Comparison of ENCODE assay signal across 13 mouse cellular contexts in the genomic region with DNA sequence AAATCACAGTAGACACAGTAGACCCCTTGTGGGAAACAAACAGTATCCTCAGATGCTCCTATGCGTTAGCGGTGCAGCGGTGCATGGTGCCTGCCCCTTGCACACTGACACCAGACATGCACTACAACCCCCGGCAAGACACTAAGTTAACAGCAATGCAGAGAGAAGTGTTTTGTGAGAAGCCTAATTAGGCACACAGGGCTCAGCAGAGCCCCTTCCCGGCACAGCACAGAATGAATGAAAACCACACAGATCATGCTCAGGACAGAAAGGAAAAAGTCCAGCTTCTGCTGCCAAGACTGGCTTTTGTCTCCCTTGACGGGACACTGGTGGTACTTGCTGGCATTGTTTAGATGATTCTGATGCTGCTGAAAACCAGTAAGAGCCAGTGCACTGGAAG.
A peak's percentile ranks its signal among the peaks of the same experiment; 100 is the strongest.
DNase-seq lines count a peak whose midpoint lies in the region; ATAC-seq lines count a peak whose summit lies in the region.
"Had no signal": no experiment of that assay in that cellular context is flagged by ENCODE, and none has a peak within 500 bp of the region (broad histone marks: within the 10 kb centered on the region; RNA-seq: fewer than 3 reads in every experiment).

No protein-coding gene starts in this region.

- no peaks in the 10 kb centered on the region for H3K9me3 ChIP-seq in midbrain, embryonic 12.5 days
- H3K9me3 ChIP-seq in midbrain, embryonic 10.5 days (replicated peaks): no peaks in the 10 kb centered on the region
- no peaks in the 10 kb centered on the region for H3K9me3 ChIP-seq in forebrain, embryonic 13.5 days (replicated peaks)
- no peaks in the 10 kb centered on the region for H3K9me3 ChIP-seq in hindbrain, embryonic 15.5 days

- H3K4me1 ChIP-seq in midbrain, embryonic 12.5 days: peaks cover 15% of the 10 kb centered on the region; the same call in 1 of the 2 replicates
- no peaks in the 10 kb centered on the region for H3K4me1 ChIP-seq in midbrain, embryonic 10.5 days
- H3K4me1 ChIP-seq in forebrain, embryonic 13.5 days: peaks cover 29% of the 10 kb centered on the region
- H3K4me1 ChIP-seq in hindbrain, embryonic 15.5 days (replicated peaks): no peaks in the 10 kb centered on the region

- H3K27ac ChIP-seq in midbrain, embryonic 12.5 days (replicated peaks): 0 out of 2 replicates have a peak overlapping the region, but pooled peaks have one; percentile 15
- H3K27ac ChIP-seq in midbrain, embryonic 10.5 days (replicated peaks): no peak overlapping the region
- peak overlapping the region; percentile 51 for H3K27ac ChIP-seq in forebrain, embryonic 13.5 days
- no peak overlapping the region for H3K27ac ChIP-seq in hindbrain, embryonic 15.5 days (replicated peaks)
- H3K27ac ChIP-seq: left cerebral cortex, adult 2 months had no signal

- ATAC-seq in midbrain, embryonic 12.5 days (ENCODE audit: low FRiP score, low read depth): no peak
- ATAC-seq in forebrain, embryonic 13.5 days: peak; percentile 32; the same call in 1 of the 2 replicates
- ATAC-seq in hindbrain, embryonic 15.5 days (ENCODE audit: low FRiP score, low read depth): peak; percentile 74; the same call in 1 of the 2 replicates

- no peak for DNase-seq in midbrain, embryonic 10.5 days (ENCODE audit: low spot score)
- peak; percentile 23 for DNase-seq in retina, embryonic 14.5 days (ENCODE audit: low spot score)
- DNase-seq in kidney, postnatal 25 days: no peak
- no peak for DNase-seq in cerebellum, adult 11 months
- DNase-seq: heart, postnatal 36 days; kidney, adult 18-20 months; lung, adult 2 months; right cerebral cortex, adult 18-20 months; thymus, adult 18-20 months had no signal

- no peak overlapping the region for H3K9ac ChIP-seq in midbrain, embryonic 12.5 days (replicated peaks)
- no peak overlapping the region for H3K9ac ChIP-seq in forebrain, embryonic 13.5 days
- H3K9ac ChIP-seq in hindbrain, embryonic 15.5 days: no peak overlapping the region

- H3K36me3 ChIP-seq in midbrain, embryonic 12.5 days: peaks cover 12% of the 10 kb centered on the region
- H3K36me3 ChIP-seq in midbrain, embryonic 10.5 days: peaks cover 26% of the 10 kb centered on the region
- peaks cover 35% of the 10 kb centered on the region for H3K36me3 ChIP-seq in forebrain, embryonic 13.5 days (ENCODE audit: poor library complexity, severe bottlenecking)
- peaks cover 30% of the 10 kb centered on the region for H3K36me3 ChIP-seq in hindbrain, embryonic 15.5 days

- WGBS in midbrain, embryonic 12.5 days: 65% methylated on average over 6 of the region's 6 CpGs
- WGBS in midbrain, embryonic 10.5 days: 75% methylated on average over 6 of the region's 6 CpGs
- WGBS in forebrain, embryonic 13.5 days: 32% methylated on average over 6 of the region's 6 CpGs
- WGBS in hindbrain, embryonic 15.5 days: 50% methylated on average over 6 of the region's 6 CpGs

- no peak overlapping the region for H3K4me3 ChIP-seq in midbrain, embryonic 12.5 days
- H3K4me3 ChIP-seq in midbrain, embryonic 10.5 days: no peak overlapping the region
- no peak overlapping the region for H3K4me3 ChIP-seq in forebrain, embryonic 13.5 days
- no peak overlapping the region for H3K4me3 ChIP-seq in hindbrain, embryonic 15.5 days
- H3K4me3 ChIP-seq: left cerebral cortex, adult 2 months had no signal

- H3K27me3 ChIP-seq in midbrain, embryonic 12.5 days: no peaks in the 10 kb centered on the region
- no peaks in the 10 kb centered on the region for H3K27me3 ChIP-seq in midbrain, embryonic 10.5 days (ENCODE audit: low read depth, poor library complexity, severe bottlenecking)
- no peaks in the 10 kb centered on the region for H3K27me3 ChIP-seq in forebrain, embryonic 13.5 days
- H3K27me3 ChIP-seq in hindbrain, embryonic 15.5 days: no peaks in the 10 kb centered on the region

- no peak overlapping the region for H3K4me2 ChIP-seq in midbrain, embryonic 12.5 days (replicated peaks)
- no peak overlapping the region for H3K4me2 ChIP-seq in forebrain, embryonic 13.5 days
- H3K4me2 ChIP-seq in hindbrain, embryonic 15.5 days: no peak overlapping the region

Comparison
In these comparisons a context has a peak if more than half of its experiments do, and no peak if none do; other contexts are left out.
1. H3K27ac ChIP-seq: peak in midbrain, embryonic 12.5 days (single experiment) and forebrain, embryonic 13.5 days (single experiment); none in midbrain, embryonic 10.5 days (single experiment) and hindbrain, embryonic 15.5 days (single experiment).